Mouse (Mus musculus): ENCODE data around the gene Siglecg.

DNA sequence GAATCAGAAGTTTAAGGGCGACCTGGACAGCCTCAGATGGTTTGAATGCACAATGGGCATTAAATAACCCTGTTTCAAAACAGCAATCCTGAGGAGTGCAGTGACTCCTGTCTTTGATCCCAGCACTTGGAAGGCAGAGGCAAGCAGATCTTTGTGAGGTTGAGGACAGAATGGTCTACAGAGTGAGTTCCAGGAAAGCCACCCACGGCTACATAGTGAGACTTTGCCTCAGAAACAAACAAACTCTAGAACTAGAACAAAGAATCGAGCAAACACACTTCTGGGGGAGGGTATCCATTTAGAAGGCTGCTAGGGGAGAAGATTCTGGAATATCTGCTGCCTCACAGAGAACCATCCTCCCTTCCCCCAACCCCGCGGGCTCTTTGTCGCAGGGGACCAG lies 32.5 kb downstream of the Siglecg start, which contains the start of gene Cldnd2:
- TF ChIP-seq CTCF (IDR thresholded peaks at IDR 0.05) (no peak), POLR2A (IDR thresholded peaks at IDR 0.05; ENCODE audit: insufficient read depth, low read depth, low read length) (no peak), EP300 (IDR thresholded peaks at IDR 0.05; ENCODE audit: insufficient read depth, low read depth, low read length) (no peak)

Data from heart, adult 2 months (tissue).